Comparison of ENCODE assay signal across 8 mouse cellular contexts in genomic region chr9:95852896-95853295, GRCm38 (mm10). TPM values are rescaled to one million over a fixed set of nuclear protein-coding genes. Genes with fewer than 3 reads are reported as not detected.
DNase-seq lines count a peak whose midpoint lies in the region; ATAC-seq lines count a peak whose summit lies in the region.

No protein-coding gene starts in this region.

- no peak overlapping the region for H3K4me2 ChIP-seq in midbrain, embryonic 13.5 days (replicated peaks)

- no peaks in the 10 kb centered on the region for H3K9me3 ChIP-seq in midbrain, embryonic 10.5 days (replicated peaks)
- no peaks in the 10 kb centered on the region for H3K9me3 ChIP-seq in midbrain, embryonic 13.5 days

- WGBS in midbrain, embryonic 10.5 days = 26% methylated on average over 4 of the region's 4 CpGs
- WGBS in midbrain, embryonic 13.5 days = 27% methylated on average over 4 of the region's 4 CpGs

- H3K27me3 ChIP-seq in midbrain, embryonic 10.5 days (ENCODE audit: low read depth, poor library complexity, severe bottlenecking) = no peaks in the 10 kb centered on the region
- no peaks in the 10 kb centered on the region for H3K27me3 ChIP-seq in midbrain, embryonic 13.5 days

- peaks cover 4% of the 10 kb centered on the region for H3K4me1 ChIP-seq in midbrain, embryonic 10.5 days
- H3K4me1 ChIP-seq in midbrain, embryonic 13.5 days (replicated peaks) = no peaks in the 10 kb centered on the region

- DNase-seq in midbrain, embryonic 10.5 days (ENCODE audit: low spot score) = peak; percentile 72
- DNase-seq in adrenal gland, postnatal 10 days = peak; percentile 85
- peak; percentile 72 for DNase-seq in embryo, embryonic 9.5 days (ENCODE audit: extremely low spot score)
- peak; percentile 78 to 89 for DNase-seq in left cerebral cortex, postnatal 14 days (ENCODE audit: low spot score in 2 of 2)
- peak; percentile 90 for DNase-seq in naive thymus-derived CD4-positive, alpha-beta T cell, adult 2 months (ENCODE audit: low read depth)
- peak; percentile 66 for DNase-seq in telencephalon, adult 2 months (ENCODE audit: low read depth, low spot score)

- H3K4me3 ChIP-seq in midbrain, embryonic 10.5 days = no peak overlapping the region
- H3K4me3 ChIP-seq in midbrain, embryonic 13.5 days (replicated peaks) = no peak overlapping the region

- no peak overlapping the region for H3K9ac ChIP-seq in midbrain, embryonic 13.5 days (replicated peaks)

- intact Hi-C loops in left cerebral cortex, postnatal 14 days (cut with DNase I) = loop anchor here (5.0 to 10.0 kb wide), 3 partner anchors 101 to 321 kb away; partner anchors contain the start of gene Trpc1

- H3K27ac ChIP-seq in midbrain, embryonic 10.5 days (replicated peaks) = no peak overlapping the region
- no peak overlapping the region for H3K27ac ChIP-seq in midbrain, embryonic 13.5 days

- H3K36me3 ChIP-seq in midbrain, embryonic 10.5 days = no peaks in the 10 kb centered on the region
- H3K36me3 ChIP-seq in midbrain, embryonic 13.5 days = no peaks in the 10 kb centered on the region

- no peak for ATAC-seq in midbrain, embryonic 13.5 days
- ATAC-seq in hematopoietic stem cell, adult 5-6 weeks (replicated peaks in 1 of 2; ENCODE audit: insufficient read depth in 1 of 2, low FRiP score in 2 of 2, low TSS enrichment in 1 of 2, low read depth in 1 of 2, poor library complexity in 2 of 2, severe bottlenecking in 2 of 2) = peak; percentile 53 to 59; a peak in 3 of 4 replicates

RNA-seq across cellular contexts. Expression of gene Atr, which starts 4.5 kb away (rescaled TPM):
- 19.4 and 20.0 TPM in 2 replicates for polyA plus RNA-seq in midbrain, embryonic 10.5 days (2016; fragmentation: Nextera tagmentation; extraction: Ambion mirVana)
- polyA plus RNA-seq in midbrain, embryonic 13.5 days (2015; fragmentation: Nextera tagmentation; extraction: Ambion mirVana) = 16.2 and 17.8 TPM in 2 replicates
- total RNA-seq in adrenal gland, postnatal 10 days (2021) = 10 to 100 TPM; 11.8 to 19.2 TPM
- 53.9 and 74.9 TPM in 2 replicates for total RNA-seq in hematopoietic stem cell, adult 5-6 weeks (2017)
- 10 to 100 TPM; 11.0 to 11.5 TPM for total RNA-seq in left cerebral cortex, postnatal 14 days (2021)

RNA-seq across cellular contexts. Expression of gene Pls1, which starts 7.8 kb away (rescaled TPM):
- polyA plus RNA-seq in midbrain, embryonic 10.5 days (2016; fragmentation: Nextera tagmentation; extraction: Ambion mirVana) = 3.2 and 5.2 TPM in 2 replicates
- polyA plus RNA-seq in midbrain, embryonic 13.5 days (2015; fragmentation: Nextera tagmentation; extraction: Ambion mirVana) = 2.5 and 2.8 TPM in 2 replicates
- total RNA-seq in adrenal gland, postnatal 10 days (2021) = 1 to 10 TPM; 4.2 to 5.2 TPM
- 0.56 TPM in 1 of 2 replicates, not detected in the other for total RNA-seq in hematopoietic stem cell, adult 5-6 weeks (2017)
- total RNA-seq in left cerebral cortex, postnatal 14 days (2021) = 1 to 10 TPM; 4.3 to 4.6 TPM
